Mouse (Mus musculus) bone marrow, adult 2 months (tissue): ENCODE data around the gene Cenpn.

Experiments used
- CTCF ChIP-seq: fragments of 200-500 bp; IDR thresholded peaks from 2 replicates; pipeline ENCODE4 v1.5.1; 2011; ENCODE audit warnings: low read length, control low read depth; ENCODE audit not compliant: control insufficient read depth, insufficient read depth
- POLR2A ChIP-seq: fragments of 200-500 bp; IDR thresholded peaks from 2 replicates; pipeline ENCODE4 v1.6.1; 2011; ENCODE audit warnings: low read depth, mild to moderate bottlenecking, control low read depth, low read length, borderline replicate concordance; ENCODE audit not compliant: control insufficient read depth

GRCm38 (mm10) chr8:116980117-116980516 is 58.6 kb downstream of the Cenpn start:
- TF ChIP-seq CTCF, result peak; percentile 16; the same call in 1 of the 2 replicates
- TF ChIP-seq POLR2A, result no peak
